Mouse (Mus musculus): Measurements from ENCODE around the gene Gfra1. TPM values are rescaled to one million over a fixed set of nuclear protein-coding genes. Genes with fewer than 3 reads are reported as not detected.

Gene Gfra1
- polyA plus RNA-seq, 2 experiments = 19.5 to 19.9 TPM

DNA sequence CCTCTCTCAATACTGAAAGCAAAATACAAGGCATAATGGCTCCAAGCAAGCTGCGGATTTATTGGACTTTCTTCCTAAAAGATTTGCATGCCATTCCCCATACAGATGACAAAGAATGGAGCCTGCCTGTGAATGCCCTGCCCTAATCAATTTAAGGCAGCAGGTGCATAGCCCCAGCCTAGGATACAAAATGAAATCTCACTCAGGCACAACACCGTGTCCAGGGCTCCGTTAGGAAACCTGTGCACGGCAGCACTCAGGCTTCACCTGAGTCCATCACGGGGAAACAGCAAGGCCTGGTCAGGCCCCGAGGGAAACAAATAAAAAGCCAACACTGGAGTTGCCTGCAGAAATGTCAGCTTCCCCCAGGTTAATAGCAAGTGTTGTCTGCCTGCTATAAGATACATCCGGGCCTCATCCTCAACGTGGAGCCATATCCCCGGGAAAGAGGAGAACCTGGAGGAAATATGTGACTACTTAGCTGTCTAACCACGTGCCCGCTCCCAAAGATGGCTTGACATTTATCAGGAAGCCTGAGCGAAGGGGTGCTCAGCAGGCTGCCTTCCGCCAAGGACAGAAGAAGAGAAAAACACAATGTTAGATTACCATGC, 102.3 kb downstream of the Gfra1 start:
- no peak for TF ChIP-seq POLR2A (IDR thresholded peaks at IDR 0.05; ENCODE audit: borderline replicate concordance, extremely low read depth, insufficient read depth, insufficient read length)
- WGBS = 44% methylated on average over 13 of the region's 13 CpGs
- no peak overlapping the region for H3K9ac ChIP-seq (ENCODE audit: low read depth, low read length, severe bottlenecking)
- no peak for DNase-seq (ENCODE audit: low spot score)
- no peak overlapping the region for H3K27ac ChIP-seq (replicated peaks; ENCODE audit: low read depth, low read length)
- H3K36me3 ChIP-seq (ENCODE audit: control insufficient read depth, insufficient read depth, low read length) = no peaks in the 10 kb centered on the region
- no peak overlapping the region for H3K4me2 ChIP-seq (replicated peaks; ENCODE audit: low read depth, low read length, severe bottlenecking)
- H3K9me3 ChIP-seq (ENCODE audit: control insufficient read depth, low read length) = no peaks in the 10 kb centered on the region
- no peak overlapping the region for H3K4me3 ChIP-seq (replicated peaks; ENCODE audit: low read length)
- ATAC-seq (ENCODE audit: low FRiP score, low read depth) = no peak
- H3K27me3 ChIP-seq (ENCODE audit: control insufficient read depth, insufficient read depth, low read length) = no peaks in the 10 kb centered on the region
- peaks cover 26% of the 10 kb centered on the region for H3K4me1 ChIP-seq (ENCODE audit: control insufficient read depth, insufficient read depth, low read length)

GRCm38 (mm10) chr19:58349890-58350408, 105.8 kb downstream of the Gfra1 start:
- no peak for ATAC-seq (ENCODE audit: low FRiP score, low read depth)
- no peak overlapping the region for H3K9ac ChIP-seq (ENCODE audit: low read depth, low read length, severe bottlenecking)
- H3K9me3 ChIP-seq (ENCODE audit: control insufficient read depth, low read length) = no peaks in the 10 kb centered on the region
- H3K4me3 ChIP-seq (replicated peaks; ENCODE audit: low read length) = no peak overlapping the region
- no peaks in the 10 kb centered on the region for H3K27me3 ChIP-seq (ENCODE audit: control insufficient read depth, insufficient read depth, low read length)
- DNase-seq (ENCODE audit: low spot score) = no peak
- no peak overlapping the region for H3K4me2 ChIP-seq (replicated peaks; ENCODE audit: low read depth, low read length, severe bottlenecking)
- WGBS = 47% methylated on average over 5 of the region's 5 CpGs
- no peak for TF ChIP-seq POLR2A (IDR thresholded peaks at IDR 0.05; ENCODE audit: borderline replicate concordance, extremely low read depth, insufficient read depth, insufficient read length)
- H3K4me1 ChIP-seq (ENCODE audit: control insufficient read depth, insufficient read depth, low read length) = peaks cover 28% of the 10 kb centered on the region
- no peaks in the 10 kb centered on the region for H3K36me3 ChIP-seq (ENCODE audit: control insufficient read depth, insufficient read depth, low read length)
- H3K27ac ChIP-seq (replicated peaks; ENCODE audit: low read depth, low read length) = no peak overlapping the region

DNA sequence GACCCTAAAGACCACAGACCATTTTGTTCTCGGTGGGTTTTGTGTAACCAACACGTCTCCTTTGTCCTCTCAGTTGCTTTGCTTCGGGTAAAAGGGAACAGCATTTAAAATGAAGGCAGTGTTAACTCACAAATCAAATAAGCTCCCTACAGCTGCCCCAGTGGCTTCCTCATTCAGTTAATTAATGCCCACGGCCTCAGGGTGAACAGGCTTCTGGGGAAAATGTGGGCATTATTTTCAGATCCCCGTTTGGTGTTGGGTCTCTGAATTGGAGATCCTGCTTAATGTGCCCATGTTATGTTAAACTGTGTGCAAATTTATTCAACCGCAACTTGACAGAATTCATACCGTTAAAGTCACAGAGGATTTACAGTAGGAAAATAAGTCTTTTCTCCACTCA, 110.6 kb downstream of the Gfra1 start:
- no peak overlapping the region for H3K4me2 ChIP-seq (replicated peaks; ENCODE audit: low read depth, low read length, severe bottlenecking)
- TF ChIP-seq POLR2A (IDR thresholded peaks at IDR 0.05; ENCODE audit: borderline replicate concordance, extremely low read depth, insufficient read depth, insufficient read length) = no peak
- 0 out of 2 replicates have a peak, but pooled peaks cover 5% of the 10 kb centered on the region for H3K4me1 ChIP-seq (ENCODE audit: control insufficient read depth, insufficient read depth, low read length)
- H3K27ac ChIP-seq (replicated peaks; ENCODE audit: low read depth, low read length) = no peak overlapping the region
- no peaks in the 10 kb centered on the region for H3K9me3 ChIP-seq (ENCODE audit: control insufficient read depth, low read length)
- ATAC-seq (ENCODE audit: low FRiP score, low read depth) = no peak
- no peak overlapping the region for H3K4me3 ChIP-seq (replicated peaks; ENCODE audit: low read length)
- WGBS = 52% methylated on average over 7 of the region's 7 CpGs
- H3K9ac ChIP-seq (ENCODE audit: low read depth, low read length, severe bottlenecking) = no peak overlapping the region
- H3K27me3 ChIP-seq (ENCODE audit: control insufficient read depth, insufficient read depth, low read length) = no peaks in the 10 kb centered on the region
- DNase-seq (ENCODE audit: low spot score) = no peak
- no peaks in the 10 kb centered on the region for H3K36me3 ChIP-seq (ENCODE audit: control insufficient read depth, insufficient read depth, low read length)

DNA sequence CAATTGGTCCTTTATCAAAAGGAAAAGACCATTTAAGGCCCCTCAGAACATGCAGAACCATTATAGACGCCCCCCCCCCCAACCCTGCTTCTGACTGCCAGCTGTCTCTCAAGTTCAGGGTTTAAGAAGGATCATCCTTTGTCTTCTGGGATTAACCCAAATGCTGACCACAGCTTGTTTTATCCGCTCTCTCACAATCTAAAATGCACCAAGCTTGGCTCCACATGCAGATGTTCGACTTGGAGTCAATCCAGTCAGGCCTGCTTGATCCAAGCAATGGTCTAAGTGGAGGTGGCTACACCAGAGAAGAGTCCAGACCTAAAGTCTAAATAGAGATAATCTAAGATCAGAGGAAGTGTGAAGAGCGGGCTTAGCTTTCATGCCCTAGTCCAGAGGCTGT, 114.4 kb downstream of the Gfra1 start:
- Histone ChIP-seq H3K36me3 (ENCODE audit: control insufficient read depth, insufficient read depth, low read length) (no peaks in the 10 kb centered on the region), H3K27ac (replicated peaks; ENCODE audit: low read depth, low read length) (no peak overlapping the region), H3K4me3 (replicated peaks; ENCODE audit: low read length) (no peak overlapping the region), H3K4me1 (ENCODE audit: control insufficient read depth, insufficient read depth, low read length) (0 out of 2 replicates have a peak, but pooled peaks cover 2% of the 10 kb centered on the region), H3K9ac (ENCODE audit: low read depth, low read length, severe bottlenecking) (no peak overlapping the region), H3K27me3 (ENCODE audit: control insufficient read depth, insufficient read depth, low read length) (no peaks in the 10 kb centered on the region), H3K4me2 (replicated peaks; ENCODE audit: low read depth, low read length, severe bottlenecking) (no peak overlapping the region), H3K9me3 (ENCODE audit: control insufficient read depth, low read length) (no peaks in the 10 kb centered on the region)
- DNase-seq (ENCODE audit: low spot score) = no peak
- TF ChIP-seq POLR2A (IDR thresholded peaks at IDR 0.05; ENCODE audit: borderline replicate concordance, extremely low read depth, insufficient read depth, insufficient read length) = no peak
- WGBS = 87% methylated on average over 4 of the region's 4 CpGs
- no peak for ATAC-seq (ENCODE audit: low FRiP score, low read depth)

- H3K27me3 ChIP-seq (ENCODE audit: control insufficient read depth, insufficient read depth, low read length) = no peaks in the 10 kb centered on the region
- no peaks in the 10 kb centered on the region for H3K36me3 ChIP-seq (ENCODE audit: control insufficient read depth, insufficient read depth, low read length)
- no peaks in the 10 kb centered on the region for H3K9me3 ChIP-seq (ENCODE audit: control insufficient read depth, low read length)
- H3K9ac ChIP-seq (ENCODE audit: low read depth, low read length, severe bottlenecking) = no peak overlapping the region
- H3K4me3 ChIP-seq (replicated peaks; ENCODE audit: low read length) = no peak overlapping the region
- DNase-seq (ENCODE audit: low spot score) (no peak), ATAC-seq (ENCODE audit: low FRiP score, low read depth) (no peak)
- TF ChIP-seq POLR2A (IDR thresholded peaks at IDR 0.05; ENCODE audit: borderline replicate concordance, extremely low read depth, insufficient read depth, insufficient read length) = no peak
- WGBS = 81% methylated on average over 8 of the region's 8 CpGs
- H3K27ac ChIP-seq (replicated peaks; ENCODE audit: low read depth, low read length) = no peak overlapping the region
- no peak overlapping the region for H3K4me2 ChIP-seq (replicated peaks; ENCODE audit: low read depth, low read length, severe bottlenecking)
- no peaks in the 10 kb centered on the region for H3K4me1 ChIP-seq (ENCODE audit: control insufficient read depth, insufficient read depth, low read length)
These were observed 115.5 kb downstream of the Gfra1 start for GRCm38 (mm10) chr19:58340221-58340620.

All from limb, embryonic 14.5 days (tissue).